Mouse (Mus musculus) lung, adult 2 months (tissue): ENCODE data around the gene Rab40c.

Experiments used
- CTCF ChIP-seq: fragments of 200-500 bp; IDR thresholded peaks from 2 replicates; pipeline ENCODE4 v1.5.1; 2011; ENCODE audit warnings: mild to moderate bottlenecking, low read length, control low read depth; ENCODE audit not compliant: insufficient read depth
- POLR2A ChIP-seq: fragments of 200-500 bp; IDR thresholded peaks from 2 replicates; pipeline ENCODE4 v1.6.1; 2011; ENCODE audit warnings: low read depth, mild to moderate bottlenecking, control low read depth, low read length, borderline replicate concordance; ENCODE audit errors: extremely low read depth

GRCm38 (mm10) chr17:25841117-25841880 lies 78.2 kb downstream of the Rab40c start, which contains the start of gene Gm20683:
- no peak for TF ChIP-seq POLR2A
- no peak for TF ChIP-seq CTCF
